Mouse (Mus musculus): ENCODE results near the gene Ifng. TPM values are rescaled to one million over a fixed set of nuclear protein-coding genes. Genes with fewer than 3 reads are reported as not detected.
"Not testable (repeated sequence)": the region's sequence is repeated elsewhere in the genome, so short reads cannot be mapped to it uniquely, and the experiment has no call there.

Ifng gene
- polyA plus RNA-seq, 1 experiment from 2014 or later = not detected

DNA sequence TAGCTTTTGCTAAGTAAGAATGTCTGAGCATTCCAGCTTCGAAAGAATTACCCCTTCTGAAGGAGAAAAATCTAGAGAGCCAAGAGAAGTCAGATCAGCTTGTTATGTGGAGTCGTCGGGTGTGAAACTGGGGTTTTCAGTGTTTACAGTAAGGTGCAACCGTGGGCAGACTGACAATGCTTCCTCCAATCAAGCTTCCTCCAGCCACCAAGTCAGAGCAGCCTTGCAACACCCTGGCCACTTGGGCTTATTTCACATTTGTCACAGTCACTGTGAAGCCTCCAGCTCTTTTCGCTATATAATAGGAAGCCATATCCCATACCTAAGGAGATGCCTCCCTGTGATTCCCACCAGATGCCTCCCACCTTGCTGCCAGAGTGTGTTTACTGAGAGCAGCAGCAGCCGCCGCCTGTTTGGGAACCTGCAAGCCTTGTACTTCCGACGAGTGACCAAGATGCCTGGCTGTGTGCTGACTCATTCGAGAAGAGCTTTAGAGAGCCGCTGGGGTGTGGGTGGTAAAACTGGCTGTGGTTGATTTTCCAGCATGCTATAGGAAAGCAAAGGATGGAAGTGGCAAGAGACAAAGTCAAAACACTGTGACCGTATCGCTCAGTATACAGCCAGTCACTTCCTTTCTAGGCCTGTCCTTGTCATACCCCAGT is 29.6 kb downstream of the Ifng start:
- Histone ChIP-seq H3K4me2 (ENCODE audit: low read depth, low read length) (no peak overlapping the region), H3K4me1 (ENCODE audit: control insufficient read depth, insufficient read depth, low read length) (0 out of 2 replicates have a peak, but pooled peaks cover 3% of the 10 kb centered on the region), H3K4me3 (ENCODE audit: low read length) (no peak overlapping the region), H3K27ac (ENCODE audit: low read length) (no peak overlapping the region), H3K9me3 (replicated peaks; ENCODE audit: control insufficient read depth, low read length) (no peaks in the 10 kb centered on the region), H3K27me3 (ENCODE audit: control insufficient read depth, insufficient read depth, low read length) (no peaks in the 10 kb centered on the region), H3K36me3 (ENCODE audit: control insufficient read depth, insufficient read depth) (no peaks in the 10 kb centered on the region), H3K9ac (ENCODE audit: low read length) (no peak overlapping the region)
- WGBS = 52% methylated on average over 13 of the region's 13 CpGs
- no peak for ATAC-seq (replicated peaks; ENCODE audit: extremely low read depth, insufficient read depth, low FRiP score)

DNA sequence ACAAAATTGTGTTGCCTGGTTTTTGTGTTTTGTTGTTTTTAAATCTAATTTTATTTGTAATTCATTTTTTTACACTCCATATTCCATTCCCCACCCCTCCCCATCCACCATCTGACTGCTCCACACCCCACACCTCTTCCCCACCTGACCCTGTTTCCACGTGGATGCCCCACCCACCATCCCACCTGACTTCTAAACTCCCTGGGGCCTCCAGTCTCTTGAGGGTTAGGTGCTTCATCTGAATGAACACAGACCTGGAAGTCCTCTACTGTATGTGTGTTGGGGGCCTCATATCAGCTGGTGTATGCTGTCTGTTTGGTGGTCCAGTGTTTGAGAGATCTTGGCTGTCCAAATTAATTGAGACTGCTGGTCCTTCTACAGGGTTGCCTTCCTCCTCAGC is 32.0 kb downstream of the Ifng start:
- 77% methylated on average over 1 of the region's 1 CpGs for WGBS
- H3K36me3 ChIP-seq (ENCODE audit: control insufficient read depth, insufficient read depth); H3K4me2 ChIP-seq (ENCODE audit: low read depth, low read length); H3K4me3 ChIP-seq (ENCODE audit: low read length); H3K9ac ChIP-seq (ENCODE audit: low read length); H3K4me1 ChIP-seq (ENCODE audit: control insufficient read depth, insufficient read depth, low read length); H3K27me3 ChIP-seq (ENCODE audit: control insufficient read depth, insufficient read depth, low read length); H3K27ac ChIP-seq (ENCODE audit: low read length); H3K9me3 ChIP-seq (replicated peaks; ENCODE audit: control insufficient read depth, low read length); ATAC-seq (replicated peaks; ENCODE audit: extremely low read depth, insufficient read depth, low FRiP score): not testable (repeated sequence)

DNA sequence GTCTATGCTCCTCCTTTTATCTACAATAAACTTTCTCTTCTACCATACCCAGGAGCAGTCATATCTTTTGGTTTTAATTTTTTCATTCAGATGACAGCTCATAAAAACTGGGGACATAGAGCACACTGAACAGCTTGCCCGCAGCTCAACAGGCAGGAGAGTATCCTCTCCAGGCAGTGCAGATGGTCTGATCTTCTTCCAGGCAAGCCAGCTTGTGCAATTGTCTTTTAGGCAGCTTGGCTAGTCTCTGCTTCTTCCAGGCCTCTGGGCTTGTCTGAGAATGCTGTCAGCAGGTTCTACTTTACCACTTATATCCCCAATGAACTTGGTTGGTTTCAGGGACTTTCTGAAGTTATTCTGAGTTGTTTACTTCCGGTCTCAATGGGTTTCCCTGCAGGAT is 35.9 kb downstream of the Ifng start:
- WGBS = 82% methylated on average over 2 of the region's 2 CpGs

DNA sequence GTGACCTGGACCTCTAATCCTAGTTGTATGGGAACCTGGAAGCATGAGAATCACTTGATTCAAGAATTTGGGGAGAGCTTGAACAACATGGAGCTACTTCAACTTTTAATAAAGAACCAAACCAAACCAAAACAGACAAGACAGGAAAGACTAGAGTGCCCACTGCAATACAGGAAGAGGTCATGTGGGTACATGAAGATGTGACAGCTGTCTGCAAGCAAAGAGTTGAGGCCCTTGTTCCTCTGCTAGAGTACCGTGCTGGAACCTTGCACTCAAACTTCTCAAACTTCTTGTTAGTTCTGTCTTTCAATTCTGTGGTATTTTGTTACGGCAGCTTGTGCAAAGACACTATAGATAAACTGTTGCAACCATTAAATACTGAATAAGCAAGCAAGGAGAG is 36.5 kb downstream of the Ifng start:
- Histone ChIP-seq H3K9me3 (replicated peaks; ENCODE audit: control insufficient read depth, low read length) (no peaks in the 10 kb centered on the region), H3K27ac (ENCODE audit: low read length) (no peak overlapping the region), H3K27me3 (ENCODE audit: control insufficient read depth, insufficient read depth, low read length) (no peaks in the 10 kb centered on the region), H3K4me1 (ENCODE audit: control insufficient read depth, insufficient read depth, low read length) (no peaks in the 10 kb centered on the region), H3K9ac (ENCODE audit: low read length) (no peak overlapping the region), H3K4me3 (ENCODE audit: low read length) (no peak overlapping the region), H3K36me3 (ENCODE audit: control insufficient read depth, insufficient read depth) (no peaks in the 10 kb centered on the region), H3K4me2 (ENCODE audit: low read depth, low read length) (no peak overlapping the region)
- 71% methylated on average over 2 of the region's 2 CpGs for WGBS
- ATAC-seq (replicated peaks; ENCODE audit: extremely low read depth, insufficient read depth, low FRiP score) = no peak

More for the DNA sequence above, 35.9 kb downstream of the Ifng start:
- ATAC-seq (replicated peaks; ENCODE audit: extremely low read depth, insufficient read depth, low FRiP score) = no peak
- Histone ChIP-seq H3K9ac (ENCODE audit: low read length) (no peak overlapping the region), H3K4me3 (ENCODE audit: low read length) (no peak overlapping the region), H3K36me3 (ENCODE audit: control insufficient read depth, insufficient read depth) (no peaks in the 10 kb centered on the region), H3K27ac (ENCODE audit: low read length) (no peak overlapping the region), H3K4me1 (ENCODE audit: control insufficient read depth, insufficient read depth, low read length) (no peaks in the 10 kb centered on the region), H3K9me3 (replicated peaks; ENCODE audit: control insufficient read depth, low read length) (no peaks in the 10 kb centered on the region), H3K4me2 (ENCODE audit: low read depth, low read length) (no peak overlapping the region), H3K27me3 (ENCODE audit: control insufficient read depth, insufficient read depth, low read length) (no peaks in the 10 kb centered on the region)

DNA sequence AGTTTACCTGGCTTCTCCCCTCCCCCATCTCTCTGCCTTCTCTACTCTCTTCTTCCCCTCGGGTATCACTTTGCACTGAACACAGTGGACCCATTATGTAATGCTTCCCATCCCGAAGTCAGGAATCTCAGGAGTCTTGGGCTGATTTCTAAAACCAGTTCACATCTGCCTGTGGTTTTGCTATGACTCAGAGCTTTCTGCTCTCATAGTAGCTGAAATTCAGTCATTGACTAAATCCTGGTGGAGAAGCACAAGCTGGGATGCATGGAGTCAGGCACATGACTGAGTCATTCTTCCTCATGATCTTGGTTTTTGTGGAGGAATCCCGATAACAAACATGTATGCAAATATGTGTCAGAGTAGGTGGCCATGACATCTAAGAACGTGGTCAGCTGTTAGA is 38.4 kb downstream of the Ifng start:
- Histone ChIP-seq H3K27ac (ENCODE audit: low read length) (no peak overlapping the region), H3K4me2 (ENCODE audit: low read depth, low read length) (no peak overlapping the region), H3K9ac (ENCODE audit: low read length) (no peak overlapping the region), H3K4me3 (ENCODE audit: low read length) (no peak overlapping the region), H3K27me3 (ENCODE audit: control insufficient read depth, insufficient read depth, low read length) (no peaks in the 10 kb centered on the region), H3K36me3 (ENCODE audit: control insufficient read depth, insufficient read depth) (no peaks in the 10 kb centered on the region), H3K4me1 (ENCODE audit: control insufficient read depth, insufficient read depth, low read length) (no peaks in the 10 kb centered on the region), H3K9me3 (replicated peaks; ENCODE audit: control insufficient read depth, low read length) (no peaks in the 10 kb centered on the region)
- 74% methylated on average over 4 of the region's 4 CpGs for WGBS
- no peak for ATAC-seq (replicated peaks; ENCODE audit: extremely low read depth, insufficient read depth, low FRiP score)

DNA sequence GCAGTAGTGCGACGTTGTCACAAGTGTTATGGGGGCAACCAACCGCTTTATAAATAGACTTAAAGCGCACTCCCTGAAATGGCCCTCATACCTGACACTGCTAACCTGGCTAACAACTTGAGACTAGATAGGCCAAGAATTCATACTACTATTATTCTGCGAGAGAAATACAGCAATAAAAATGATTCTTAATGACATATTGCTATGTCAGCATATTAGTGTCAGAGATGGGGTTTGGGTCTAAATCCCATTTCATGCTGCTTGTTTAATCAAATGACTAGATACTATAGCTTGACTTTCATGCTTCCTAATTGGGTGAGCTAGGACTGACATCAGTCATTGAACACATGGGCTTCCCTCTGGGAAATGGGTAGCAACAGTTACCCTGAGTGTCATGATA is 39.3 kb downstream of the Ifng start:
- no peak overlapping the region for H3K27ac ChIP-seq (ENCODE audit: low read length)
- WGBS = 95% methylated on average over 5 of the region's 5 CpGs
- no peaks in the 10 kb centered on the region for H3K36me3 ChIP-seq (ENCODE audit: control insufficient read depth, insufficient read depth)
- H3K4me1 ChIP-seq (ENCODE audit: control insufficient read depth, insufficient read depth, low read length) = no peaks in the 10 kb centered on the region
- no peaks in the 10 kb centered on the region for H3K9me3 ChIP-seq (replicated peaks; ENCODE audit: control insufficient read depth, low read length)
- no peak overlapping the region for H3K9ac ChIP-seq (ENCODE audit: low read length)
- H3K4me2 ChIP-seq (ENCODE audit: low read depth, low read length) = no peak overlapping the region
- H3K27me3 ChIP-seq (ENCODE audit: control insufficient read depth, insufficient read depth, low read length) = no peaks in the 10 kb centered on the region
- no peak overlapping the region for H3K4me3 ChIP-seq (ENCODE audit: low read length)
- no peak for ATAC-seq (replicated peaks; ENCODE audit: extremely low read depth, insufficient read depth, low FRiP score)

DNA sequence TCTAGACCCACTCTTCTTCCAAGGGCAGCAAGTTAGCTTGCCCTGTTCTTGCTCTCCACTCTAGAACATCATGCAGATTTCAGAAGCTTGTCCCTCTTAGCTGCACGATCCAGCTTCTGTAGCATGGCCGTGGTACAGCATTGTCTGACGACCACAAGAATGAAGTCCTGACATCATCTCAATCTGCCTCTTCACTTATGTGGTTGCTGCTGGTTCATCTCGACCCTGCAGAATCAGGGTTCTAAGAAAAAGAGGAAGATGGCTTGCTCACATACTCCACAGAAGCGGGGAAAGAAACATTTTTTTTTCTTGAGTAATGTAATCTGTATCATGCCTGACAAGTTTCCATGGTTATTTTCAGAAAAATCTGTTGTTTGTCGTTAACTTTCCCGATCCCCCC is 39.9 kb downstream of the Ifng start:
- no peaks in the 10 kb centered on the region for H3K9me3 ChIP-seq (replicated peaks; ENCODE audit: control insufficient read depth, low read length)
- no peak overlapping the region for H3K27ac ChIP-seq (ENCODE audit: low read length)
- no peaks in the 10 kb centered on the region for H3K36me3 ChIP-seq (ENCODE audit: control insufficient read depth, insufficient read depth)
- ATAC-seq (replicated peaks; ENCODE audit: extremely low read depth, insufficient read depth, low FRiP score) = no peak
- 73% methylated on average over 7 of the region's 7 CpGs for WGBS
- no peak overlapping the region for H3K4me2 ChIP-seq (ENCODE audit: low read depth, low read length)
- H3K4me1 ChIP-seq (ENCODE audit: control insufficient read depth, insufficient read depth, low read length) = no peaks in the 10 kb centered on the region
- no peak overlapping the region for H3K9ac ChIP-seq (ENCODE audit: low read length)
- H3K27me3 ChIP-seq (ENCODE audit: control insufficient read depth, insufficient read depth, low read length) = no peaks in the 10 kb centered on the region
- H3K4me3 ChIP-seq (ENCODE audit: low read length) = no peak overlapping the region

DNA sequence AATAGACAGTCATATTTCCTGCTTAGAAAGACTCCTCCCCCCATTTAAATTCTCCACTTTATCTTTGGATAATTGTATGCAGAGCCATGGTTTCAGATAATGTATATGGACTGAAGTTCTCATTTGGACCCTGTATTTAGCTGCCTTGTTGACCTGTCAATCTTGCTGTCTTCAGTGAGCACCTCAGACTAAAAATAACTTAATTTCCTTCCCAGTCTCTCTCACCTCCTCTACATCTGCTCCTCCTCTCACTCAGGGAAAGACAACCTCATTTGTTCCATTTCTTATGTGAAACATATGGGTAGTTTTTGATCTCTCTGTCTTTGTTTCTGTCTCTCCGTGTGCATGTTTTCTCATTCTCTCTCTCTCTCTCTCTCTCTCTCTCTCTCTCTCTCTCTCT is 53.3 kb downstream of the Ifng start:
- Histone ChIP-seq H3K4me3 (ENCODE audit: low read length) (no peak overlapping the region), H3K27me3 (ENCODE audit: control insufficient read depth, insufficient read depth, low read length) (no peaks in the 10 kb centered on the region), H3K36me3 (ENCODE audit: control insufficient read depth, insufficient read depth) (no peaks in the 10 kb centered on the region), H3K9me3 (replicated peaks; ENCODE audit: control insufficient read depth, low read length) (no peaks in the 10 kb centered on the region), H3K4me1 (ENCODE audit: control insufficient read depth, insufficient read depth, low read length) (no peaks in the 10 kb centered on the region), H3K4me2 (ENCODE audit: low read depth, low read length) (no peak overlapping the region), H3K9ac (ENCODE audit: low read length) (no peak overlapping the region), H3K27ac (ENCODE audit: low read length) (no peak overlapping the region)
- no peak for ATAC-seq (replicated peaks; ENCODE audit: extremely low read depth, insufficient read depth, low FRiP score)
- WGBS = 70% methylated on average over 1 of the region's 1 CpGs

DNA sequence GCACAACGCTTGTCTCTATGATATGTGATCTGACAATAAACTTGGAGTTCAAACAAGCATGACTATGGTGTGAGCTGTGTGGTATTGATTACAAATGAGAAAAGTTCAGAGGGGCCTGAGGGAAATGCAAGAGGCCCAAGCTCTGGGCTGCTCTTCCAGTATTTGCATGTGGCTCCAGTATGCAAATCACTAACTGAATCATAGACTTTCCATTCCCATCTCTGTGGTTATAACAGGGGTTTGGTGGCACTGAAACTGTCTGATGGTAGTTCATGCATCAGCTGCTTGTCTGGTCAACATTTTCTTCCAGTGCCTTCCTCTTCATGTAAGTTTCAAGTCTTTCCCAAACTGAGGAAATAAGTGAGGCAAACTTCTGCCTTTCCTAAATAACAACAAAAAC is 54.5 kb downstream of the Ifng start:
- H3K27ac ChIP-seq (ENCODE audit: low read length) = no peak overlapping the region
- H3K4me3 ChIP-seq (ENCODE audit: low read length) = no peak overlapping the region
- WGBS = 86% methylated on average over 1 of the region's 1 CpGs
- no peaks in the 10 kb centered on the region for H3K36me3 ChIP-seq (ENCODE audit: control insufficient read depth, insufficient read depth)
- no peak overlapping the region for H3K9ac ChIP-seq (ENCODE audit: low read length)
- no peaks in the 10 kb centered on the region for H3K9me3 ChIP-seq (replicated peaks; ENCODE audit: control insufficient read depth, low read length)
- H3K4me2 ChIP-seq (ENCODE audit: low read depth, low read length) = no peak overlapping the region
- no peak for ATAC-seq (replicated peaks; ENCODE audit: extremely low read depth, insufficient read depth, low FRiP score)
- no peaks in the 10 kb centered on the region for H3K27me3 ChIP-seq (ENCODE audit: control insufficient read depth, insufficient read depth, low read length)
- H3K4me1 ChIP-seq (ENCODE audit: control insufficient read depth, insufficient read depth, low read length) = no peaks in the 10 kb centered on the region

All from heart, embryonic 16.5 days (tissue).